Mouse (Mus musculus) CD4-positive, CD25-positive, alpha-beta regulatory T cell, adult 4 months (primary cell): ENCODE data around the gene Skap2. TPM values are rescaled to one million over a fixed set of nuclear protein-coding genes. Genes with fewer than 3 reads are reported as not detected.

Experiments
- ATAC-seq: one replicate; pipeline ENCODE4 v1.8.0; 2017
- polyA plus RNA-seq, 2 experiments: library from polyadenylated mRNA; unstranded; fragments of 100-300 nt; shearing (Covaris generic); gene quantifications; one replicate each; pipeline ENCODE4 v1.2.1; 2017

Skap2 gene
- polyA plus RNA-seq, 2 experiments from 2014 or later = 18.8 to 22.7 TPM

GRCm38 (mm10) chr6:51886902-51887431 is 125.4 kb downstream of the Skap2 start:
- ATAC-seq = no peak

DNA sequence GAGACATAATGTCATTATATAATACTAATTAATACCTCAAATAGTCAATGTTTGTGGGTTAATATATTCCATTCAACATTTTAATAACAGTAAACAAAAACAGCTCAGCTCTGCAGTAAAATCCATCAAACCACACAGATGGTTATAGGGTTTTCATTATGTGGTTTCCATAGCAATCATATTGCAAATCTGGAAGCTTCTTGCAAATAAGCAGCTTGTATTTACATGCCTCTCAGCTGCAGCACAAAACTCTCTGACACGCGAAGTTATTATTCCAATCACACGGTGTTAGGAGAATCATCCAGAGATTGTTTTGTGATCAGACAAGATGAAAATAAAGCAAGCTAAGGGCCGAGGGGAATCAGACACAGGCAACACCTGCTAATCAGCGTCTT is 129.5 kb downstream of the Skap2 start:
- ATAC-seq = no peak

GRCm38 (mm10) chr6:51882266-51882879 is 130.0 kb downstream of the Skap2 start:
- ATAC-seq = no peak

- no peak for ATAC-seq
These were observed 131.0 kb downstream of the Skap2 start for GRCm38 (mm10) chr6:51881181-51881968.

GRCm38 (mm10) chr6:51880778-51881177 is 131.6 kb downstream of the Skap2 start:
- ATAC-seq = no peak

- no peak for ATAC-seq
These were observed 133.8 kb downstream of the Skap2 start for GRCm38 (mm10) chr6:51878551-51878950.

- ATAC-seq = no peak
These were observed 135.4 kb downstream of the Skap2 start for GRCm38 (mm10) chr6:51876841-51877553.

GRCm38 (mm10) chr6:51875884-51876626 is 136.3 kb downstream of the Skap2 start:
- ATAC-seq = no peak

DNA sequence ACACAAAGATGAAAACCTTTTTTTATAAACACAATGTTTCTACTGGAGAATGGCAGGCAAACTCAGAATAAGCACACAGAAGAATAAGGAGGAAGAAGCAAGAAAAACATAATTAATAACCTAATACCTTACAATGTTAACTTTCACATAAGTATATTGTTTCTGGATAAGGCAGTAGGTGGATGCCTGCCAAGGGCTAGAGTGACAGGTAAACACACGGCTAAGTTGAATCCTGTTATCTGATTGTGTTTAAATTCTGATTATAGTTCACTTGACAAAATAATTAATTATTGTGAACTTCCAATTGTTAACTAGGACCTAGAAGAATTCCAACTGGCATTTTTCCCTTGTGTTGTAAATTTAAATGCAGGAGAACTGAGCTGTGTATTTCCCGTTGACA is 138.3 kb downstream of the Skap2 start:
- ATAC-seq = no peak

GRCm38 (mm10) chr6:51871135-51871534 is 141.2 kb downstream of the Skap2 start:
- peak; percentile 80 for ATAC-seq

GRCm38 (mm10) chr6:51870294-51870693 is 142.1 kb downstream of the Skap2 start:
- ATAC-seq = no peak

GRCm38 (mm10) chr6:51866596-51866995 is 145.8 kb downstream of the Skap2 start:
- no peak for ATAC-seq

GRCm38 (mm10) chr6:51863508-51863907 is 148.8 kb downstream of the Skap2 start:
- no peak for ATAC-seq

DNA sequence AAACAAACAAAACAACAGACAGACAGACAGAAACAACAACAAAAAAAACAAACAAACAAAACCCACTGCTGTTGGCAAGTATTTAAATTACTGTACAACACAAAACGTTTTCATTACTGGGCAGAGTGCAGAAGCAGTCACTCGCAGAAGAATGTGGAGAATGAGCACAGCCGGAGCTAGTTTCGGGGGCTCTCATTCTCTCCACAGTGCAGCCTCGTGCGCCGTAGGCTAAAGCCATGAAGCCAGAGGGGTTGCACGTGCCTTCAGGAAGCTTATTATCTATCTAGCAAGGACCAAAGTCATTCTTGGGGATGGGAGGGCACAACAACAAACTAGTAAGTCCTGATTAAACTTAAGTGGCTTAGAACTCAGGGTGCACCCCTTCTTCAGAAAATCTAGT is 152.0 kb downstream of the Skap2 start:
- ATAC-seq = no peak

GRCm38 (mm10) chr6:51857821-51858220 is 154.5 kb downstream of the Skap2 start:
- ATAC-seq = peak; percentile 97

DNA sequence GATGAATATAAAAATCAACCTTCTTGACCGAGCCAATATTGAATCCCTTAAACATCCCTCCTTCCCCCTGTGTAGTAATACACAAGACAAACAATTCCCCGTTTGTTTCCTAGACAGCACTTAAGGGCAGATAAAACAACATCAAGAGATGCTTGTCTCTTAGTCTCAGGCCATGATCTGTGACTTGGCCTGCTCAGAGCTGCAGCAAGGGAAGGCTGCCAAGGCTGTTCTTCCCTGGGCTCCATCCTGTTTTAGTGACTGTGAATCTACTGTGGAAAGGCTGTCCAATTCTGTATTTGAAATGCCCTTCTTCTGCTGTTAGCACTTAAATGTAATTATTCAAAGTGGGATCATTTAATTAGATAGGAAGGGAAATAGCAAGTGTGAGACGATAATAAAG is 159.1 kb downstream of the Skap2 start:
- ATAC-seq = no peak

DNA sequence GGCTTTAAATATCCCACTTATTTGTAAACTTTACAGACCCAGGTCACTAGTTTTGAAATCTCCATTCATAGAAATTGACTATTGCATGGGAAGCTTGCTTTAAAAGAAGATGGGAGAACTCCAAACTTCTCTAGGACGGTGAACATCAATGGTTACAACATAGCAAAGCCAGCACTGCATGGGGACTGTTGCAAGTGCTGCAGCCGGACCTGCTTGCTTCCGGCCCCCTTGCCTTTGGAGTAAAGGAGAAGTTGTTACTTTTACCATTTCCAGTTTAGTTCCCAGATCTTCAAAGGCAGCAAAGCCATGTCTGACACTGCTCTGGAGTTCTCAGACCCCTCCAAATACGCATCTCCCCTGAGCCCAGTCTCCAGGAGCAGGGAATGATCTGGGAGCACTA is 159.7 kb downstream of the Skap2 start:
- ATAC-seq = no peak

DNA sequence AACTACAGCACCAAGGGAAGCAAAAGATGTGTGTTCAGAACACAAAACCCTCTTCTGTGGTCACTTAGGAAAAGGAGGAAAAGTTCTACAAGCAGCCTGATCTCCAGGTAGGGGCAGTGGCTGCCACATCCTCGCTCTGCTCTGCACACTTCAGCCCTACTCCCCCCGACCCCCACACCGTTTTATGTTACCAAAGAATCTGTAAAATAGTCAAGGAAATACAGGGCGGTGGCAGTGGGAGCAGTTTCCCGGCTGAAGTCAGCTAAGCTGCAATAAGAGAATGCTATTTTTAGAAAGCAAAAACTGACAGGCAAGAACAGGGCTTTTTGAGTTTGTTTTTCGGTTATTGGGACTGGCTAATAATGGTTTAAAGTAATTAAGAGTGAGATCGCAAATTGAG is 160.8 kb downstream of the Skap2 start:
- no peak for ATAC-seq

DNA sequence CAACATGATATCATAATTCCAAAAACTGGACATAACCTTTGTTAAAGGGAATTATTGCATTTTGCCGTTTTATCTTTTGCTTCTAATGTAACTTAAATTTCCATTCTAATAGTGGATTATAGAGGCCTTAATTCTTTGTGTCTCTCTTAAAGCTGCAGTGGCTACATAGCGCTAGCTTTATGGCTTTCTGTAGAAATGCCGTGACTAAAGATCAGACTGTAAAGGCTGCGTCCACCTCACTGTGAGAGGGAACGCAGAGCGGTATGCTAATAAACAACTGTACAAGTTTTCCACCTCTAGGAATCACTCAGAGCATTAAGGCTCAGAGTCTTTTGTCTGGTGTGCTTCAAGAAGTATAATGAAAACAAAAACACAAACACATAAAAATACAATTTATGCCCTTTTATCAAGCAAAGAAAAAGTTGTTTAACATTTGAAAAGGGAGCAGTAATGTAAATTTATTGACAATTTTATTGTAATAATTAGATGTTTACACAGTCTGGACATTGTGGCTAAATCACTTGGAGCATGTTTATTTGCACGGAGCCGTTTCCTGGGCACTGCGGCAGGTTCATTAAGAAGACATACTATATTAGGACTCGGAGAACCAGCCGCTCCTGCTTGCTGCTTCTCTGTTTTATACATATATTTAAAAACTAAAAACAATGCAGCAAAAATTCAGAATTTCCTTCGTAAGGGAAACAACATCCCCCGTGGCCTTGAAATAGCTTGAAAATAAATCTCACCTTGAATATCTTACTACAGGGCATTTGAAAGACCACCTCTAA is 162.1 kb downstream of the Skap2 start:
- ATAC-seq = no peak

DNA sequence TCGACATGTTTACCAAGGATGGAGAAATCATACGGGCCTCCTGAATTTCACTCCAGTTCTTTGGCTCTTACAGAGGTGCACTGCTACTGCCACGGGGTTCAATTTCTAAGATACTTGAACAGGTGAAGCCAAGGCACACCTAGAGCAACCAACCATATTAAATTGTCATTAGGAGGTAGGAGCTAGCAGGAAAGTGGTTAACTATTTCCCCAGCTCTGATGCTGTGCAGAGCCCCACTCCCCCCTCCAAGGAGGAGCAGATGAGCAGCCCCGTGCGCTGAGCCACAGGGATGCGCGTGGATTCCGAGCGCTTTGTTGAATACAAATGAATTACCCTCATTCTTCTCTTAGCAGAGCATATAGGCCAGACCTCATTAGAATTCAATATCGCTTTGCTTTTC is 162.8 kb downstream of the Skap2 start:
- ATAC-seq = no peak

- ATAC-seq = no peak
These were observed 168.2 kb downstream of the Skap2 start for GRCm38 (mm10) chr6:51844106-51844505.

DNA sequence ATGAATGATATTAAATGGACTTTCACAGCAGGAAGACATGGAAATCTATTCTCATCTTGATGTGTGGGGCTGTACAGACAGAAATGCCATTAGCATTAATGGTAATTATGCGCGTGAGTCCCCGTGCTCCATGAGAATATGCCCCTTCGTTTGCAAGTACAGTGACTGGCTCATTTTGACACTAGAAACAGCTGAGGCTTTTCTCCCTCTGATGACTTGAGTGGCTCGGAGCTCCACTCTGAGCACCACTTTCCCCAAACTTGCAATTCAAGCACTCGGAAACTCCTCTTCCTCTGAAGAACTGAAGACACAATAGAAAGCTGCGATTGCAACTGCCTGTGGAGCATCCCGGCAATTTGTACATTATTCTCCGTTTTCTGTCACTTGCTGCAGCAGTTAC is 169.3 kb downstream of the Skap2 start:
- no peak for ATAC-seq
